Mouse (Mus musculus) heart, adult 2 months (tissue): Measurements from ENCODE around the gene Mmachc. TPM values are rescaled to one million over a fixed set of nuclear protein-coding genes. Genes with fewer than 3 reads are reported as not detected.

Source experiments
- DNase-seq, 2 experiments: peaks; one replicate each; pipeline ENCODE4 v3.0.0; 2021
- H3K27ac ChIP-seq: fragments of 200-600 bp; 2 replicates; pipeline ENCODE4 v1.8.1; 2022
- H3K27me3 ChIP-seq: fragments of 200-500 bp; 2 replicates; pipeline ENCODE4 v1.6.1; 2012; ENCODE audit warnings: mild to moderate bottlenecking, low read length, inconsistent platforms, mixed read lengths; ENCODE audit not compliant: control insufficient read depth, insufficient read depth
- H3K36me3 ChIP-seq: fragments of 200-500 bp; 2 replicates; pipeline ENCODE4 v1.6.1; 2012; ENCODE audit warnings: low read length, inconsistent platforms; ENCODE audit not compliant: control insufficient read depth, insufficient read depth
- H3K4me1 ChIP-seq: fragments of 200-500 bp; 2 replicates; pipeline ENCODE4 v1.6.1; 2011; ENCODE audit warnings: low read length; ENCODE audit not compliant: control insufficient read depth, insufficient read depth
- H3K4me3 ChIP-seq: fragments of 200-600 bp; 2 replicates; pipeline ENCODE4 v1.8.1; 2022
- H3K79me2 ChIP-seq: fragments of 200-500 bp; replicated peaks from 2 replicates; pipeline ENCODE4 v1.6.1; 2012; ENCODE audit warnings: mild to moderate bottlenecking, inconsistent platforms, low read length, moderate library complexity, mixed read lengths; ENCODE audit not compliant: control insufficient read depth, insufficient read depth
- H3K9ac ChIP-seq: fragments of 200-500 bp; 2 replicates; pipeline ENCODE4 v1.6.1; 2012; ENCODE audit warnings: low read depth, mild to moderate bottlenecking, control low read depth, inconsistent platforms, low read length, mixed read lengths
- CTCF ChIP-seq: fragments of 200-600 bp; IDR thresholded peaks from 2 replicates; pipeline ENCODE4 v1.8.1; 2022; ENCODE audit warnings: antibody characterized with exemption, mild to moderate bottlenecking, moderate library complexity
- EP300 ChIP-seq: fragments of 200-500 bp; IDR thresholded peaks from 2 replicates; pipeline ENCODE4 v1.6.1; 2011; ENCODE audit warnings: low read depth, low read length, control low read depth; ENCODE audit not compliant: insufficient read depth
- POLR2A ChIP-seq: fragments of 200-500 bp; IDR thresholded peaks from 2 replicates; pipeline ENCODE4 v1.6.1; 2011; ENCODE audit warnings: mild to moderate bottlenecking, low read depth, low read length, control low read depth; ENCODE audit not compliant: insufficient read depth
- WGBS: fragments of 180-500 bp; shearing (Covaris S2); methylation state at CpG from one replicate; pipeline ENCODE4 v1.1.7; 2018; 5-methylcytosine and 5-hydroxymethylcytosine counted together
- intact Hi-C: fragments of 180-260 bp; cut with DNase I; formaldehyde crosslinking; loops from one replicate; pipeline ENCODE4 v1.15.1; 2025
- long read RNA-seq: library from polyadenylated mRNA; stranded (forward); transcript quantifications from one replicate; pipeline ENCODE4 v2.0.0, GENCODE M21; 2021
- polyA plus RNA-seq: library from polyadenylated mRNA; depleted of rRNA; stranded (reverse); fragments of >200 nt; gene quantifications from 2 replicates; pipeline ENCODE4 v1.2.3, GENCODE M21; 2012; rRNA removed
- total RNA-seq, 2 experiments: library from RNA; stranded (reverse); gene quantifications; 2 replicates each; pipeline ENCODE4 v1.2.3; 2021

The Mmachc gene
- total RNA-seq = 10 to 100 TPM; 55.6 to 66.3 TPM
- 66.8 and 95.1 TPM in 2 replicates for polyA plus RNA-seq
- long read RNA-seq, transcript Mmachc-201 (4 exons, 2,106 nt) = major isoform, 36 of 44 reads
- long read RNA-seq, partial matches to known transcripts = 5 of 44 reads
- long read RNA-seq, other reads (novel, unspliced or antisense) = 3 of 44 reads

- peak; percentile 30 for TF ChIP-seq CTCF
- peak; percentile 69; the same call in 1 of the 2 replicates for TF ChIP-seq EP300
- TF ChIP-seq POLR2A = peak; percentile 82
- intact Hi-C loops = no loop called here
- H3K79me2 ChIP-seq = no peaks in the 10 kb centered on the region
- H3K9ac ChIP-seq = peak within 1 kb of the TSS; percentile 45
- H3K27ac ChIP-seq = peak within 1 kb of the TSS; percentile 76
- H3K36me3 ChIP-seq = no peaks in the 10 kb centered on the region
- no peaks in the 10 kb centered on the region for H3K4me1 ChIP-seq
- no peaks in the 10 kb centered on the region for H3K27me3 ChIP-seq
- under 1% methylated on average over 29 of the region's 29 CpGs for WGBS
- DNase-seq = peak; percentile 84 to 95
- H3K4me3 ChIP-seq = peak within 1 kb of the TSS; percentile 71
Measured at GRCm38 (mm10) chr4:116708201-116708764, at the start of gene Mmachc, which contains the start of gene Ccdc163. Gene Mmachc, minus strand, starts transcription at chr4:116708406. Gene Ccdc163, plus strand, starts transcription at chr4:116708509.

- WGBS = 75% methylated on average over 2 of the region's 2 CpGs
- Histone ChIP-seq H3K4me1 (no peaks in the 10 kb centered on the region), H3K27ac (no peak overlapping the region), H3K36me3 (no peaks in the 10 kb centered on the region), H3K9ac (no peak overlapping the region), H3K4me3 (no peak overlapping the region), H3K27me3 (no peaks in the 10 kb centered on the region), H3K79me2 (no peaks in the 10 kb centered on the region)
- no peak for DNase-seq
- TF ChIP-seq CTCF (no peak), POLR2A (no peak), EP300 (no peak)
- intact Hi-C loops = no loop called here
Measured at GRCm38 (mm10) chr4:116749750-116750149, 41.5 kb upstream of the Mmachc start.

GRCm38 (mm10) chr4:116738972-116739751 is 31.0 kb upstream of the Mmachc start:
- Histone ChIP-seq H3K36me3 (no peaks in the 10 kb centered on the region), H3K27ac (no peak overlapping the region), H3K4me3 (no peak overlapping the region), H3K27me3 (no peaks in the 10 kb centered on the region), H3K79me2 (no peaks in the 10 kb centered on the region), H3K4me1 (no peaks in the 10 kb centered on the region), H3K9ac (no peak overlapping the region)
- no peak for DNase-seq
- no peak for TF ChIP-seq EP300
- no peak for TF ChIP-seq POLR2A
- no peak for TF ChIP-seq CTCF
- intact Hi-C loops = no loop called here
- 60% methylated on average over 9 of the region's 9 CpGs for WGBS

- intact Hi-C loops = no loop called here
- H3K27ac ChIP-seq = no peak overlapping the region
- no peaks in the 10 kb centered on the region for H3K4me1 ChIP-seq
- 76% methylated on average over 2 of the region's 2 CpGs for WGBS
- H3K36me3 ChIP-seq = no peaks in the 10 kb centered on the region
- H3K4me3 ChIP-seq = no peak overlapping the region
- no peak overlapping the region for H3K9ac ChIP-seq
- no peaks in the 10 kb centered on the region for H3K27me3 ChIP-seq
- H3K79me2 ChIP-seq = no peaks in the 10 kb centered on the region
- DNase-seq = no peak
- TF ChIP-seq EP300 (no peak), POLR2A (no peak), CTCF (no peak)
Measured at GRCm38 (mm10) chr4:116734996-116735395, 26.8 kb upstream of the Mmachc start.

GRCm38 (mm10) chr4:116732355-116732754 is 24.1 kb upstream of the Mmachc start:
- Histone ChIP-seq H3K36me3 (no peaks in the 10 kb centered on the region), H3K4me1 (no peaks in the 10 kb centered on the region), H3K27me3 (no peaks in the 10 kb centered on the region), H3K27ac (no peak overlapping the region), H3K79me2 (no peaks in the 10 kb centered on the region), H3K4me3 (no peak overlapping the region), H3K9ac (no peak overlapping the region)
- no peak for TF ChIP-seq CTCF
- intact Hi-C loops = no loop called here
- 50% methylated on average over 5 of the region's 5 CpGs for WGBS
- no peak for DNase-seq

GRCm38 (mm10) chr4:116731077-116731476 is 22.9 kb upstream of the Mmachc start:
- no peak overlapping the region for H3K9ac ChIP-seq
- intact Hi-C loops = no loop called here
- H3K27me3 ChIP-seq = no peaks in the 10 kb centered on the region
- TF ChIP-seq CTCF (no peak), EP300 (no peak), POLR2A (no peak)
- DNase-seq = no peak
- H3K4me1 ChIP-seq = no peaks in the 10 kb centered on the region
- 34% methylated on average over 9 of the region's 9 CpGs for WGBS
- no peaks in the 10 kb centered on the region for H3K79me2 ChIP-seq
- H3K4me3 ChIP-seq = no peak overlapping the region
- no peak overlapping the region for H3K27ac ChIP-seq
- H3K36me3 ChIP-seq = no peaks in the 10 kb centered on the region
